Mouse (Mus musculus): Measurements from ENCODE around the gene Ccnl2. TPM values are rescaled to one million over a fixed set of nuclear protein-coding genes. Genes with fewer than 3 reads are reported as not detected.
A peak's percentile ranks its signal among the peaks of the same experiment; 100 is the strongest.

Gene Ccnl2
- total RNA-seq, 2 experiments from 2014 or later, result 58.0 to 71.0 TPM

GRCm38 (mm10) chr4:155837404-155838010 lies 25.2 kb downstream of the Ccnl2 start:
- no peak for DNase-seq (ENCODE audit: low spot score in 2 of 2)

DNA sequence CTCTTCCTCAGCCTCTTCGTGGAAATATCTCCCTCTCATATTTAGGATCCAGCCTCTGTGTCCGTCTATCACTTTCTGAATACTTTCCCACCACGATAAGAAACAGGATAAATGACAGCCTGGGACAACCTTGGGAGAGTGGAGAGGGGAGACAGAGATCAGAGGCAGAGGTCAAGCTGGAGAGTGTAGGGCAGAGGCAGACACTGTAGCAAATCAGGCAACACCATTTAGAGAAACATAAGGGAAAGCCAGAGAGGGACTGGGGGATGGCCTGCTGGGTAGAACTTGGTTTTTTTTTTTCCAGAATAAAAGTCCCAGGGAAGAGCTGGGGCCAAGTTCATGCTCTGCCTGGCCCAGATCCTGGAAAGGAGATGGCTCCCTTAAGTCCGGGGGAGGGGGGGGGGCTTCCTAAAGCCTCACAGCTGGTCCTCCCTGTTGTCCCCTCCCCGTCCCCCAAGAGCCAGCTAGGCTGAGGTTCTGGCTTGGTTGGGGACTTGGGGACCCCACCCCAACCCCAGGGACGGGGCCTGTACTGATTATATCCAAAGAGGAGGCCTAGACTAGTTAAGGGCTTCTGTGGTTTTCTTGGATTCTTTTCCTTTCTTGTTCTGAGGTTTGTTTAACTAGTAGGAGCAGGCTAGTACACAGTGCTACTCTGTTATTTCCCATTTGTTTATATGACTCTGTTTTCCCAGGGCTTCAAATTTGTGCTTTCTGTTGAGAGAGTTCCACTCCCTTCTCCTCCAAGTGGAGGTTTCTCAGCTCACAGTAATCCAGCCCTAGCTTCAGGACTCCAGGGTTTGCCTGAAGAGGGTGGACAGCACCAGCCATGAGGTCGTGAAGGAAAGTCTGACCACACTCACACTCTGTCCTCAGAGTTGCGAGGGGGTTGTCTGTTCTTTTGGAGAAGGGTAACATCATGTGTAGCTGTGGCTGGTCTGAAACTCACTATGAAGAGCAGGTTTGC lies 26.2 kb downstream of the Ccnl2 start:
- peak in 1 of 2 experiments; percentile 66 for DNase-seq (ENCODE audit: low spot score in 2 of 2)

GRCm38 (mm10) chr4:155839483-155839910 lies 27.2 kb downstream of the Ccnl2 start, which contains the start of gene Mxra8:
Gene Mxra8 (plus strand): TSS chr4:155839680.
- DNase-seq (ENCODE audit: low spot score in 2 of 2), result peak; percentile 86 to 93

GRCm38 (mm10) chr4:155840076-155841002 lies 28.1 kb downstream of the Ccnl2 start:
- no peak for DNase-seq (ENCODE audit: low spot score in 2 of 2)

- DNase-seq (ENCODE audit: low spot score in 2 of 2), result peak in 1 of 2 experiments; percentile 75
These were observed 28.7 kb downstream of the Ccnl2 start for GRCm38 (mm10) chr4:155841003-155841454.

GRCm38 (mm10) chr4:155841651-155842270 lies 29.5 kb downstream of the Ccnl2 start:
- DNase-seq (ENCODE audit: low spot score in 2 of 2), result no peak

DNA sequence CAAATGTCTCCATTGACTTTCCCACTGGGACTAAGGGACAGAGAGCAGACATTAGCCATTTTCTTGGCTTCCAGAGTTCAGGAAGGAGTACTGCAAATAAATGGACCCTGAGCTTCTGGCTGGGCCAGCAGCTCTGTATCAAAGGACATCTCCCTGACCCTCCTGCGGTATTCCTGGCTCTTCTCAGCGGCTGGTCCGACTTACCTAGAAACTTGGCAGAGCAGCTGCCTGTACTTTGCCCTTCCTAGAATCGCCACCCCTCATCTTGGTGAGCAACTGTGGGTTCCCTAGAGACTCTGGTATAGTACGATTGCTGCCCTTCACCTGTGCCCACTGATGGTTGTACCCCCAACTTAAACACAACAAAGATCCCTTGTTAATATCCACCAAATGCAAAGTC lies 30.9 kb downstream of the Ccnl2 start:
- DNase-seq (ENCODE audit: low spot score in 2 of 2), result no peak

- DNase-seq (ENCODE audit: low spot score in 2 of 2), result peak; percentile 97 to 99
These were observed 34.7 kb downstream of the Ccnl2 start, which contains the start of gene Dvl1 for GRCm38 (mm10) chr4:155846871-155847578. Gene Dvl1 (plus strand): TSS chr4:155847402.

- DNase-seq (ENCODE audit: low spot score in 2 of 2), result no peak
These were observed 35.5 kb downstream of the Ccnl2 start for GRCm38 (mm10) chr4:155847591-155848352.

DNA sequence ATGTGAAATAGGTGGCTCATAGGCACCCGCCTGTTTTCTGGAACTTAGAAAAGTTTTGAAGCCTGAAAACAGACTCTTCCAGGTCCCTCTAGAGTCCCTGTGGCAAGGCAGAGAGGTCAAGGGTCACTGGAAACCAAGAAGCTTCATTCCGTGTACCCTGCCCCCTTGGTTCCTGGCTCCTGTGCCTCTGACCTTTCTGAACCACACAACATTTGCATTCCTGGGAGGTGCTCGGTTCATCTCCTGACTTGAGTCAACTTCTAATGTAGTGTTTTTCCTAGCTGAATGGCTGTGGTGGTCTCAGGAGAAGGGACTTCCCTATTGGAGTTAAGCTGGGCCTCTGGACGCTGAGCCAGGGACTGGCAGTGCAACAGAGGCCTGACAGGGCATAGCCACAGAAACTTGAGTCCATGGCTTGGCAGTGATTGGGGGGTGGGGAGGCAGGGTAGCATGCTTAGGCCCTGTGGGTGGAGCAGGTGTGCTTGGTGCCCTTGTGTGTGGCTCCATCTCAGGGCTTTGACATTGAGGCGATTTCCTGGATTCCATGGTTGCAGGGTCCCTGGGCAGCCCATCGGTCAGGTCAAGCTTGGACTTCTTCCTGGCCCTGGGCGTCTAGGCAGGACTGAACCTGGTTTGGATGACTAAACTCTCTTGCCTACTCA lies 36.3 kb downstream of the Ccnl2 start:
- DNase-seq (ENCODE audit: low spot score in 2 of 2), result no peak

DNA sequence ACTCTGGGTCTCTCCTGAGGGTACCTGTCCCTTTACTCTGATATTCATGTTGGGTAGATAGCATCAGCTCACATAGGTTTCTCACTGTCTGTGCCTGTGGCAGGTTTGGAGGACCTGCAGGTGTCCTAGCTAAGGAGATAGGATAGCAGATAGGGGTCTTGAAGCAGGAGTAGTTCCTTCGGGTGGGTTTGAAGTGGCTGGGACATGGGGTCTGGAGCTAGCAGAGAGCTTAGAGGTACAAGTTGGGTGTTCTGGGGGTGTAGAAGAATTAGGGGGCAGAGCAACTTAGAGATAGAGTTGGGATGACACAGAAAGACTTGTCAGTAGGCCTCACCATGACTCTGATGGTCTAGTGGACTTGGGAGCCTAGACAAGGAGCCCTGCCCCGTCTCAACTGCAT lies 37.1 kb downstream of the Ccnl2 start:
- no peak for DNase-seq (ENCODE audit: low spot score in 2 of 2)

DNA sequence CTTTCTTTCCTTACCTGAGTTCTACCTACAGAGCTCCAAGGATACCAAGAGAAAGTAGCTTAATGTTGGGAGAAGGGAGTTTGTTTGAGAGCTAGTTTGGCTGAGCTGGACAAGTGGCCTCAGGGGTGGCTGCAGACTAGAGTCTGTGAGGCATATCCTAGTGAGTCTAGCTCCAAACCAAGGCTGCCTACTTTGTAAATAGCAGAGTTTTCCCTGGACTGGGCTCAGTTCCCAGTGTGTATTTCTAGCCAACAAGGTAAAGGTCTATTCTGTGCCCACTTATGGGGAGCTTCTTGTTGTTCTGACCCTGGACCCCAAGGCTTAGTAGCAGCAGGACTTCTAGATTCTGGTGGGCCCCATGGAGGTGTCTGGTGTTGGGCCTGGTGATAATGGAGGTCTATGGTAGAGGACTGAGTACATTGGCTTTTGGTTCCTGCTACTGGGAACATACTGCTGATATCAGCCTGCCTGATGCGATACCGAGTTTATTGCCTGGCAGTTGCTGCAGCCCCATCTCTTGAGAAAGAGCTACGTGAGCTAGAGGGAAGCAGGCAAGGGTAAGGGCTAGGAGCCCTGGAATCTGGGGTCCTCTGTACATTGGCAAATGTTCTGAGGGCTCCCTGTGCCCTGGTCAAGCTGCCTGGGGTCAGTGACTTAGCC lies 37.6 kb downstream of the Ccnl2 start:
- DNase-seq (ENCODE audit: low spot score in 2 of 2), result no peak

- no peak for DNase-seq (ENCODE audit: low spot score in 2 of 2)
These were observed 39.1 kb downstream of the Ccnl2 start for GRCm38 (mm10) chr4:155851368-155851767.

DNA sequence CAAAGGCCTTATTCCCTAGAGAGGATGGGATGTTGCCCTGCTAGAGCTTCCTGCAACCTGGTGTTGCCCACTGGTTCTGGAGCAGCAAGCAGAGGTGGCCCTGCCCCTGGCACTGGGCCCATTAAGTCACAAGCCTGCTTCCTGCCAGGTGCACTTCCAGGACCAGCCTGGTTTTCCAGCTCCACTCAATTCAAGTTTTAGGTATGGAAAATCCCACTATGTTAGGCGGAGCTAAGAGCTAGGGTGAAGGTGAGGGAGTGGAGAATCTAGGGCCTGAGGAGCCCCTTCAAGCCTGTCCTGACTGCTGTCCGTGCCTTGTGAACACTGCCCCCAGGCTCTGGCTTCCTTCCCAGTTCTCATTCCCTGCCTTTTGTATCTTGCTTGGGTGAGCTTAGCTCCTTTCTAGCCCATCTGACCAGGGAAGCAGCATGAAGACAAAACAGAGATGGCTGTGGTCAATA lies 39.7 kb downstream of the Ccnl2 start:
- no peak for DNase-seq (ENCODE audit: low spot score in 2 of 2)

DNA sequence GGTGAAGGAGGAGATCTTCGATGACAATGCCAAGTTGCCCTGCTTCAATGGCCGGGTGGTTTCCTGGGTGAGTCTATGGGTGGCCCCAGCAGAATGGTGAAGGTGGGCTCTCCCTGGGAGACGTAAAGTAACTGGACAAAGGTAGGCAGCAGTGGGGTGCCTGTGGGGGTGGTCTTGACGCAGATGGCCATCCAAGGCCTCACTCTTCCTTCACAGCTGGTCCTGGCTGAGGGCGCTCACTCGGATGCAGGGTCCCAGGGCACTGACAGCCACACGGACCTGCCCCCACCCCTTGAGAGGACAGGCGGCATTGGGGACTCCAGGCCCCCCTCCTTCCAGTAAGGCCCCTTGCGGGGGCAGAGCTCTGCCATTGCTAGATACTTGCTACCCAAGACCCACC lies 41.1 kb downstream of the Ccnl2 start:
- no peak for DNase-seq (ENCODE audit: low spot score in 2 of 2)

DNA sequence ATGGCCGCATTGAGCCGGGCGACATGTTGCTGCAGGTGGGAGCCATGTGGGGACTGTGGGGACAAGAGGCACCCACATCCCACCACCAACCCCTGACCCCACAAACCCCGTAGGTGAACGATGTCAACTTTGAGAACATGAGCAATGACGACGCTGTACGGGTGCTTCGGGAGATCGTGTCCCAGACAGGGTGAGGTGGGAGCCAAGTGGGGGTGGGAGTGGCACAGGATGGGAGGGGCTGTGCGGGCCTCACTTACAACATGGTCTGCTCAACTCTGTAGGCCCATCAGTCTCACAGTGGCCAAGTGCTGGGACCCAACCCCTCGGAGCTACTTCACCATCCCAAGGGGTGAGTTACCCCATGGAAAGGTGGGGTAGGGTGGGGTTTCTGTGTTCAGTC lies 42.7 kb downstream of the Ccnl2 start:
- no peak for DNase-seq (ENCODE audit: low spot score in 2 of 2)

DNA sequence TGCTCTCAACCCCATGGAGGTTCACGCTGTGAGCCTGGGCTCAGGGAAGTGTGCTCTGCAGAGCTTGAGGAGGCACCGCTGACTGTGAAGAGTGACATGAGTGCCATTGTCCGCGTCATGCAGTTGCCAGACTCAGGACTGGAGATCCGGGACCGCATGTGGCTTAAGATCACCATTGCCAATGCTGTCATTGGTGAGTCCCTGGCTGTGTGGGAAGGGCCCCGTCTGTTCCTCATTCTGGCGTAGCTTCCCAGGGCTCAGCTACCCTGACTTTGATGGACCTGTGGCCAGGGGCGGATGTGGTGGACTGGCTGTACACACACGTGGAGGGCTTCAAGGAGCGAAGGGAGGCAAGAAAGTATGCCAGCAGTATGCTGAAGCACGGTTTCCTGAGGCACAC lies 43.8 kb downstream of the Ccnl2 start:
- DNase-seq (ENCODE audit: low spot score in 2 of 2), result no peak

DNA sequence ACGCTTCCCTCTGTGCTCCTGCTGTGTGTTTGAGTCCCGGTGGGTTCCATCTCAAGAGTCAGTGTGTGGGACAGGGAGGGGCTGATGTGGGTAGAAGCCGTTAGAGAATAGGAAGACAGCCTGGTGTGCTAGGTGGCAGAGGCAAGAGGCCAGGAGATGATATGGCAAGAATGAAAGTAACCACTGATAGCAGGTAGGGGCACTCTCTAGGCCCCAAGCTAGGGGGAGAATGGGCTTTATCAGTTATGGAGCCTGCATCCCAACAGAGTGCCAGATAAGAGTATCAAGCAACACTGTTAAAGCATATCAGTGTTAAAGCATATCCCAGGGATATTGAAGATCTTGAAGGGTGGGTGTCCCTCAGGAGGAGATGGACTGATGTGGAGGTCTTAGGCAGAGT lies 44.6 kb downstream of the Ccnl2 start:
- no peak for DNase-seq (ENCODE audit: low spot score in 2 of 2)
